Mouse (Mus musculus): Measurements from ENCODE around the gene Scn5a.

DNA sequence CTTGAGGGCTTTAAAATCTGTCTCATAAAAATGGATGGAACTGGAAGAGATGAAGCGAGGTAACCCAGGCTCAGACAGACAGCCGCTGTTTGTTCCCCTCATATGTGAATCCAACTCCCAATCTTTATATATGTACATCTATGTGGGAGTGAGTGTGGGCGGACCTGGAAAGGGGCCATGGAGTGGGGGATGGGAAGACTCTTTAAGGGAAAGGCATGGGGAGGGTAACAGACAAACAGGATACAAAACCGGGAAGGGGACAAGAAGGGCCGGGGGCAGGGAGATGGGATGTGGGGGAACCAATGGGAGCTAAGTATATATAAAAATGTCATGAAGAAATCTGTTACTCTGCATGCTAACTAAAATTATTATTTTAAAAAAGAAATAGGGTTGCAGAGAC lies 81.9 kb downstream of the Scn5a start:
- TF ChIP-seq BHLHE40 (IDR thresholded peaks at IDR 0.05; ENCODE audit: borderline replicate concordance, low read depth, low read length), result no peak
- no peak for TF ChIP-seq JUND (IDR thresholded peaks at IDR 0.05; ENCODE audit: low read depth, low read length)
- no peak for TF ChIP-seq EP300 (IDR thresholded peaks at IDR 0.05; ENCODE audit: low read depth in 1 of 2, low read length in 2 of 2)
- no peak for TF ChIP-seq CTCF (IDR thresholded peaks at IDR 0.05 in 2 of 3, conservative IDR thresholded peaks at IDR 0.05 in 1 of 3; ENCODE audit: control insufficient read depth in 1 of 3, insufficient read depth in 1 of 3, low read depth in 2 of 3, low read length in 3 of 3, poor library complexity in 1 of 3, severe bottlenecking in 1 of 3)
- TF ChIP-seq USF1 (IDR thresholded peaks at IDR 0.05; ENCODE audit: low read depth, low read length), result no peak
- no peak for TF ChIP-seq POLR2A (IDR thresholded peaks at IDR 0.05; ENCODE audit: control insufficient read depth in 1 of 2, insufficient read depth in 1 of 2, low read depth in 1 of 2, low read length in 2 of 2, poor library complexity in 1 of 2)
- no peak for TF ChIP-seq MAFK (IDR thresholded peaks at IDR 0.05; ENCODE audit: borderline replicate concordance, low read depth, low read length)
- TF ChIP-seq UBTF (IDR thresholded peaks at IDR 0.05; ENCODE audit: borderline replicate concordance, insufficient read depth, low read depth, low read length), result no peak
- no peak for TF ChIP-seq ELF1 (IDR thresholded peaks at IDR 0.05; ENCODE audit: low read depth, low read length)
